In genomic region chr2:124612276-124612675, GRCm38 (mm10) we compare ENCODE assay signal across 8 mouse cellular contexts.
DNase-seq lines count a peak whose midpoint lies in the region; ATAC-seq and TF ChIP-seq lines count a peak whose summit lies in the region.

No protein-coding gene starts in this region.

- peak overlapping the region; percentile 58 for H3K9ac ChIP-seq in heart, adult 2 months (ENCODE audit: low read depth, low read length)
- peak overlapping the region; percentile 90 for H3K9ac ChIP-seq in heart, postnatal 0 days (replicated peaks; ENCODE audit: low read depth, low read length)

- no peak for TF ChIP-seq EP300 in heart, adult 2 months (IDR thresholded peaks at IDR 0.05; ENCODE audit: insufficient read depth, low read depth, low read length)
- no peak for TF ChIP-seq EP300 in heart, postnatal 0 days (IDR thresholded peaks at IDR 0.05; ENCODE audit: low read depth)

- intact Hi-C loops in heart, adult 2 months (cut with DNase I): loop anchor here (5.0 kb wide), 1 partner anchor 160 kb away; no protein-coding TSS in a partner anchor

- 5% methylated on average over 6 of the region's 6 CpGs for WGBS in heart, adult 2 months
- 7% methylated on average over 6 of the region's 6 CpGs for WGBS in cerebellum, adult 2 months
- WGBS in heart, postnatal 0 days: 12% methylated on average over 6 of the region's 6 CpGs
- 59% methylated on average over 6 of the region's 6 CpGs for WGBS in midbrain, embryonic 10.5 days

- H3K79me2 ChIP-seq in heart, adult 2 months (replicated peaks; ENCODE audit: control insufficient read depth, insufficient read depth, low read length): peaks cover 3% of the 10 kb centered on the region; the same call in 1 of the 2 replicates

- TF ChIP-seq POLR2A in heart, adult 2 months (IDR thresholded peaks at IDR 0.05; ENCODE audit: insufficient read depth, low read depth, low read length): no peak
- no peak for TF ChIP-seq POLR2A in cerebellum, adult 2 months (IDR thresholded peaks at IDR 0.05; ENCODE audit: borderline replicate concordance, insufficient read depth, low read length)

- TF ChIP-seq CTCF in heart, adult 2 months (IDR thresholded peaks at IDR 0.05): no peak
- TF ChIP-seq CTCF in cerebellum, adult 2 months (IDR thresholded peaks at IDR 0.05; ENCODE audit: borderline replicate concordance, insufficient read depth, low read depth, low read length): no peak
- no peak for TF ChIP-seq CTCF in heart, postnatal 0 days (IDR thresholded peaks at IDR 0.05; ENCODE audit: low read depth)

- DNase-seq in heart, adult 2 months: peak in 1 of 2 experiments; percentile 53
- DNase-seq in heart, postnatal 4 days: no peak
- DNase-seq in cerebellum, adult 2 months: peak; percentile 61 to 72
- DNase-seq in heart, postnatal 0 days (ENCODE audit: low spot score): no peak
- peak; percentile 18 for DNase-seq in midbrain, embryonic 10.5 days (ENCODE audit: low spot score)
- no peak for DNase-seq in urinary bladder, postnatal 4 days (ENCODE audit: low spot score in 2 of 2)
- DNase-seq in right cerebral cortex, postnatal 25 days: no peak
- no peak for DNase-seq in frontal cortex, postnatal 10 days (ENCODE audit: low spot score in 2 of 2)

- peaks cover 25% of the 10 kb centered on the region for H3K36me3 ChIP-seq in heart, adult 2 months (ENCODE audit: control insufficient read depth, insufficient read depth, low read length)
- H3K36me3 ChIP-seq in heart, postnatal 0 days (replicated peaks; ENCODE audit: control insufficient read depth, insufficient read depth, low read length): no peaks in the 10 kb centered on the region
- no peaks in the 10 kb centered on the region for H3K36me3 ChIP-seq in midbrain, embryonic 10.5 days

- H3K27ac ChIP-seq in heart, adult 2 months: peak overlapping the region; percentile 96
- H3K27ac ChIP-seq in cerebellum, adult 2 months (ENCODE audit: insufficient read depth, low read length): peak overlapping the region; percentile 45
- H3K27ac ChIP-seq in heart, postnatal 0 days (ENCODE audit: low read depth): 0 out of 2 replicates have a peak overlapping the region, but pooled peaks have one; percentile 16
- no peak overlapping the region for H3K27ac ChIP-seq in midbrain, embryonic 10.5 days (replicated peaks)

- H3K4me2 ChIP-seq in heart, postnatal 0 days (ENCODE audit: low read depth, low read length): peak overlapping the region; percentile 73

- H3K27me3 ChIP-seq in heart, adult 2 months (ENCODE audit: control insufficient read depth, insufficient read depth, low read length): no peaks in the 10 kb centered on the region
- H3K27me3 ChIP-seq in cerebellum, adult 2 months (ENCODE audit: control insufficient read depth, insufficient read depth, low read length): no peaks in the 10 kb centered on the region
- H3K27me3 ChIP-seq in heart, postnatal 0 days (ENCODE audit: control insufficient read depth, insufficient read depth, low read length): no peaks in the 10 kb centered on the region
- peaks cover 62% of the 10 kb centered on the region for H3K27me3 ChIP-seq in midbrain, embryonic 10.5 days (ENCODE audit: low read depth, poor library complexity, severe bottlenecking)

- H3K9me3 ChIP-seq in heart, postnatal 0 days (replicated peaks; ENCODE audit: control insufficient read depth, low read length): no peaks in the 10 kb centered on the region
- H3K9me3 ChIP-seq in midbrain, embryonic 10.5 days (replicated peaks): no peaks in the 10 kb centered on the region

- peak overlapping the region; percentile 79 for H3K4me3 ChIP-seq in heart, adult 2 months
- H3K4me3 ChIP-seq in cerebellum, adult 2 months (replicated peaks; ENCODE audit: insufficient read depth, low read depth, low read length): peak overlapping the region; percentile 67
- peak overlapping the region; percentile 97 for H3K4me3 ChIP-seq in heart, postnatal 0 days (ENCODE audit: low read depth, low read length)
- peak overlapping the region; percentile 79 for H3K4me3 ChIP-seq in midbrain, embryonic 10.5 days

- H3K4me1 ChIP-seq in heart, adult 2 months (ENCODE audit: control insufficient read depth, insufficient read depth, low read length): peaks cover 24% of the 10 kb centered on the region
- H3K4me1 ChIP-seq in cerebellum, adult 2 months (ENCODE audit: control insufficient read depth, insufficient read depth, low read length): peaks cover 21% of the 10 kb centered on the region
- peaks cover 62% of the 10 kb centered on the region for H3K4me1 ChIP-seq in heart, postnatal 0 days (ENCODE audit: control insufficient read depth, insufficient read depth)
- H3K4me1 ChIP-seq in midbrain, embryonic 10.5 days: peaks cover 56% of the 10 kb centered on the region

- ATAC-seq in heart, postnatal 0 days (ENCODE audit: insufficient read depth, low read depth): no peak

Comparison
In these comparisons a context has a peak if more than half of its experiments do, and no peak if none do; other contexts are left out.
1. DNase-seq: peak in cerebellum, adult 2 months (2 of 2) and midbrain, embryonic 10.5 days (single experiment); none in heart, postnatal 4 days (single experiment), heart, postnatal 0 days (single experiment), urinary bladder, postnatal 4 days (0 of 2), right cerebral cortex, postnatal 25 days (single experiment) and frontal cortex, postnatal 10 days (0 of 2).
2. Peak in every context shown above with its lines, with median percentiles within 50 percentile points of each other: H3K4me3 ChIP-seq.